14 mouse cellular contexts compared by ENCODE assay signal in genomic region chr7:132358250-132358649, GRCm38 (mm10). TPM values are rescaled to one million over a fixed set of nuclear protein-coding genes. Genes with fewer than 3 reads are reported as not detected.
DNase-seq lines count a peak whose midpoint lies in the region; ATAC-seq and TF ChIP-seq lines count a peak whose summit lies in the region.
"Had no signal": no experiment of that assay in that cellular context is flagged by ENCODE, and none has a peak within 500 bp of the region (broad histone marks: within the 10 kb centered on the region; RNA-seq: fewer than 3 reads in every experiment).

No protein-coding gene starts in this region.

- no peak overlapping the region for H3K4me2 ChIP-seq in heart, embryonic 13.5 days
- H3K4me2 ChIP-seq in liver, embryonic 16.5 days (ENCODE audit: low read depth, low read length): no peak overlapping the region
- no peak overlapping the region for H3K4me2 ChIP-seq in liver, postnatal 0 days (ENCODE audit: low read depth, low read length)
- no peak overlapping the region for H3K4me2 ChIP-seq in midbrain, embryonic 11.5 days
- H3K4me2 ChIP-seq: embryonic facial prominence, embryonic 12.5 days; hindbrain, embryonic 15.5 days; limb, embryonic 12.5 days had no signal

- no peaks in the 10 kb centered on the region for H3K36me3 ChIP-seq in heart, embryonic 13.5 days
- H3K36me3 ChIP-seq in liver, embryonic 16.5 days (ENCODE audit: control insufficient read depth, insufficient read depth): no peaks in the 10 kb centered on the region
- no peaks in the 10 kb centered on the region for H3K36me3 ChIP-seq in liver, postnatal 0 days (replicated peaks; ENCODE audit: insufficient read depth, low read length)
- no peaks in the 10 kb centered on the region for H3K36me3 ChIP-seq in midbrain, embryonic 11.5 days (ENCODE audit: control insufficient read depth, insufficient read depth, low read length)
- H3K36me3 ChIP-seq: embryonic facial prominence, embryonic 12.5 days; forebrain, embryonic 10.5 days; G1E; hindbrain, embryonic 15.5 days; limb, embryonic 12.5 days had no signal

- peaks cover 11% of the 10 kb centered on the region for H3K4me1 ChIP-seq in heart, embryonic 13.5 days
- H3K4me1 ChIP-seq in liver, embryonic 16.5 days (ENCODE audit: control insufficient read depth, low read depth, low read length): no peaks in the 10 kb centered on the region; the same call in 1 of the 2 replicates
- peaks cover 12% of the 10 kb centered on the region for H3K4me1 ChIP-seq in liver, postnatal 0 days (ENCODE audit: insufficient read depth)
- no peaks in the 10 kb centered on the region; the same call in 1 of the 2 replicates for H3K4me1 ChIP-seq in midbrain, embryonic 11.5 days (ENCODE audit: control insufficient read depth, insufficient read depth, low read length)

- H3K9me3 ChIP-seq in heart, embryonic 13.5 days: no peaks in the 10 kb centered on the region; the same call in 1 of the 2 replicates
- no peaks in the 10 kb centered on the region for H3K9me3 ChIP-seq in liver, embryonic 16.5 days (replicated peaks; ENCODE audit: control insufficient read depth, low read length)
- no peaks in the 10 kb centered on the region for H3K9me3 ChIP-seq in liver, postnatal 0 days (ENCODE audit: low read length)
- no peaks in the 10 kb centered on the region for H3K9me3 ChIP-seq in midbrain, embryonic 11.5 days (ENCODE audit: control insufficient read depth, low read length)
- H3K9me3 ChIP-seq: embryonic facial prominence, embryonic 12.5 days; forebrain, embryonic 10.5 days; hindbrain, embryonic 15.5 days; limb, embryonic 12.5 days had no signal

- H3K4me3 ChIP-seq in heart, embryonic 13.5 days: no peak overlapping the region
- no peak overlapping the region for H3K4me3 ChIP-seq in liver, embryonic 16.5 days (ENCODE audit: low read depth, low read length)
- H3K4me3 ChIP-seq in liver, postnatal 0 days (ENCODE audit: low read depth, low read length): no peak overlapping the region
- no peak overlapping the region for H3K4me3 ChIP-seq in midbrain, embryonic 11.5 days (ENCODE audit: low read depth, low read length)
- H3K4me3 ChIP-seq: embryonic facial prominence, embryonic 12.5 days; forebrain, embryonic 10.5 days; hindbrain, embryonic 15.5 days; limb, embryonic 12.5 days had no signal

- no peak for DNase-seq in heart, postnatal 14 days
- DNase-seq in liver: no peak
- DNase-seq in forelimb bud, embryonic 11.5 days (ENCODE audit: low read depth, low spot score): peak; percentile 27
- no peak for DNase-seq in liver, postnatal 0 days
- DNase-seq in urinary bladder, postnatal 4 days (ENCODE audit: low spot score in 2 of 2): no peak
- no peak for DNase-seq in midbrain, embryonic 11.5 days (ENCODE audit: low spot score, missing footprints)
- DNase-seq: cerebellum, postnatal 25 days had no signal

- intact Hi-C loops in heart, postnatal 14 days (cut with DNase I): no loop called here

- H3K27me3 ChIP-seq in heart, embryonic 13.5 days (replicated peaks): no peaks in the 10 kb centered on the region
- H3K27me3 ChIP-seq in liver, embryonic 16.5 days (ENCODE audit: control insufficient read depth, insufficient read depth, low read depth, low read length): no peaks in the 10 kb centered on the region
- no peaks in the 10 kb centered on the region for H3K27me3 ChIP-seq in liver, postnatal 0 days (ENCODE audit: insufficient read depth, low read length)
- no peaks in the 10 kb centered on the region for H3K27me3 ChIP-seq in midbrain, embryonic 11.5 days (ENCODE audit: control insufficient read depth, insufficient read depth, low read length)
- H3K27me3 ChIP-seq: hindbrain, embryonic 15.5 days had no signal

- 38% methylated on average over 3 of the region's 3 CpGs for WGBS in heart, embryonic 13.5 days
- 42% methylated on average over 3 of the region's 3 CpGs for WGBS in liver, embryonic 16.5 days (ENCODE audit: insufficient replicate concordance)
- WGBS in liver, postnatal 0 days (ENCODE audit: insufficient replicate concordance): 45% methylated on average over 3 of the region's 3 CpGs
- 72% methylated on average over 3 of the region's 3 CpGs for WGBS in midbrain, embryonic 11.5 days

- no peak for TF ChIP-seq CTCF in liver, postnatal 0 days (IDR thresholded peaks at IDR 0.05; ENCODE audit: low read depth)

- ATAC-seq in heart, embryonic 13.5 days (ENCODE audit: extremely low read depth, insufficient number of reproducible peaks, low FRiP score, low TSS enrichment): peak; percentile 25; the same call in 1 of the 2 replicates
- ATAC-seq in liver, embryonic 16.5 days (ENCODE audit: low read depth): peak; percentile 19; the same call in 1 of the 2 replicates
- peak; percentile 12; the same call in 1 of the 2 replicates for ATAC-seq in liver, postnatal 0 days
- no peak for ATAC-seq in midbrain, embryonic 11.5 days (ENCODE audit: low FRiP score)

- TF ChIP-seq EP300 in liver, postnatal 0 days (IDR thresholded peaks at IDR 0.05; ENCODE audit: low read depth): no peak

- H3K27ac ChIP-seq in heart, embryonic 13.5 days (replicated peaks): no peak overlapping the region
- H3K27ac ChIP-seq in liver, embryonic 16.5 days (ENCODE audit: low read length): peak overlapping the region; percentile 45; the same call in 1 of the 2 replicates
- peak overlapping the region; percentile 44 for H3K27ac ChIP-seq in liver, postnatal 0 days (ENCODE audit: low read depth)
- H3K27ac ChIP-seq in midbrain, embryonic 11.5 days (ENCODE audit: low read depth, low read length): no peak overlapping the region
- H3K27ac ChIP-seq: embryonic facial prominence, embryonic 12.5 days; forebrain, embryonic 10.5 days; hindbrain, embryonic 15.5 days; limb, embryonic 12.5 days had no signal

- no peak overlapping the region for H3K9ac ChIP-seq in heart, embryonic 13.5 days
- H3K9ac ChIP-seq in liver, embryonic 16.5 days (ENCODE audit: low read depth, low read length): no peak overlapping the region
- H3K9ac ChIP-seq in liver, postnatal 0 days (replicated peaks): no peak overlapping the region
- no peak overlapping the region for H3K9ac ChIP-seq in midbrain, embryonic 11.5 days (ENCODE audit: low read length)
- H3K9ac ChIP-seq: embryonic facial prominence, embryonic 12.5 days; hindbrain, embryonic 15.5 days; limb, embryonic 12.5 days had no signal

RNA-seq across cellular contexts. Expression of gene Chst15, which starts 41.2 kb away (rescaled TPM):
- 3.1 and 3.8 TPM in 2 replicates for polyA plus RNA-seq in heart, embryonic 13.5 days (2015; fragmentation: Nextera tagmentation; extraction: Ambion mirVana)
- total RNA-seq in heart, postnatal 14 days (2021): 10 to 100 TPM; 11.8 to 12.4 TPM
- 5.0 and 5.9 TPM in 2 replicates for polyA plus RNA-seq in liver, embryonic 16.5 days (2015; fragmentation: Nextera tagmentation; extraction: Ambion mirVana)
- polyA plus RNA-seq in liver, postnatal 0 days (2015; fragmentation: Nextera tagmentation; extraction: Ambion mirVana): 4.2 and 5.4 TPM in 2 replicates
- 18.0 and 18.2 TPM in 2 replicates for polyA plus RNA-seq in midbrain, embryonic 11.5 days (2014; fragmentation: Nextera tagmentation; extraction: Ambion mirVana)
- polyA plus RNA-seq: G1E had no signal

Comparison
In these comparisons a context has a peak if more than half of its experiments do, and no peak if none do; other contexts are left out.
1. H3K27ac ChIP-seq: peak in liver, embryonic 16.5 days (single experiment) and liver, postnatal 0 days (single experiment); none in heart, embryonic 13.5 days (single experiment) and midbrain, embryonic 11.5 days (single experiment).